Mouse (Mus musculus) testis, adult 2 months (tissue): ENCODE results near the gene Cfap126.

Experiments
- CTCF ChIP-seq: fragments of 200-500 bp; IDR thresholded peaks from 2 replicates; pipeline ENCODE4 v1.5.1; 2012; ENCODE audit warnings: low read depth, mild to moderate bottlenecking, inconsistent platforms, low read length, moderate library complexity; ENCODE audit not compliant: control insufficient read depth, insufficient read depth, insufficient replicate concordance
- POLR2A ChIP-seq: fragments of 200-500 bp; IDR thresholded peaks from 2 replicates; pipeline ENCODE4 v1.6.1; 2012; ENCODE audit warnings: low read depth, mild to moderate bottlenecking, inconsistent platforms, low read length, moderate library complexity; ENCODE audit not compliant: control insufficient read depth

GRCm38 (mm10) chr1:171150838-171151391, 37.2 kb downstream of the Cfap126 start:
- TF ChIP-seq CTCF (no peak), POLR2A (no peak)
